27 mouse cellular contexts compared by ENCODE assay signal in the genomic region with DNA sequence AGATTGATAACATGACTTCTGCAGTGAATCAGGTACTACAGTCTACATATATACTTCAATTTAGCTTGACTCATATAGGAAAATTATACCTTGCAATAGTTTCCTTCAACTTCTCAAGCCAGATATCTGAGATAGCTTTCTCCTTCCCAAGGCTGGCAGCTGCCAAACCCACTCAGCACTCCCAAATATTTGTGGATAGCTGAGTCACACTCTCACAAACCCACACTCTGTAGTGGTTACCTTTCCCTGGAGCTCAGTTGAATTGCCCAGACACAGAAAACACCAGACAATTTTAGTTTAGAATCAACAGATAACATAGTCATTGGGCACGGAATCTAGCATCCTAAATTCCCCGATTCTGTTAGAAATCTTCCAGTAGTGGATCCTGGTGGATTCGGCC.
DNase-seq lines count a peak whose midpoint lies in the region; ATAC-seq and TF ChIP-seq lines count a peak whose summit lies in the region.
"Had no signal": no experiment of that assay in that cellular context is flagged by ENCODE, and none has a peak within 500 bp of the region (broad histone marks: within the 10 kb centered on the region; RNA-seq: fewer than 3 reads in every experiment).

No protein-coding gene starts in this region.

- no peaks in the 10 kb centered on the region for H3K4me1 ChIP-seq in midbrain, embryonic 13.5 days (replicated peaks)
- H3K4me1 ChIP-seq: embryonic facial prominence, embryonic 13.5 days; embryonic facial prominence, embryonic 15.5 days; forebrain, embryonic 10.5 days; forebrain, embryonic 12.5 days had no signal

- no peak overlapping the region for H3K27ac ChIP-seq in midbrain, embryonic 13.5 days
- H3K27ac ChIP-seq: embryonic facial prominence, embryonic 13.5 days; embryonic facial prominence, embryonic 15.5 days; forebrain, embryonic 10.5 days; forebrain, embryonic 12.5 days had no signal

- no peaks in the 10 kb centered on the region for H3K9me3 ChIP-seq in midbrain, embryonic 13.5 days
- H3K9me3 ChIP-seq: embryonic facial prominence, embryonic 13.5 days; embryonic facial prominence, embryonic 15.5 days; forebrain, embryonic 10.5 days; forebrain, embryonic 12.5 days; G1E had no signal

- H3K79me2 ChIP-seq in myocyte (ENCODE audit: control insufficient read depth, insufficient read depth), result no peaks in the 10 kb centered on the region

- ATAC-seq in midbrain, embryonic 13.5 days, result no peak
- ATAC-seq: CD4-positive, CD25-positive, alpha-beta regulatory T cell, adult 4 months; forebrain, embryonic 14.5 days; forebrain, embryonic 16.5 days had no signal

- 92% methylated on average over 3 of the region's 3 CpGs for WGBS in midbrain, embryonic 13.5 days

- H3ac ChIP-seq in myocyte (ENCODE audit: control insufficient read depth, insufficient read length), result no peak overlapping the region

- H3K9ac ChIP-seq in midbrain, embryonic 13.5 days (replicated peaks), result no peak overlapping the region
- H3K9ac ChIP-seq: embryonic facial prominence, embryonic 13.5 days; embryonic facial prominence, embryonic 15.5 days; forebrain, embryonic 12.5 days had no signal

- DNase-seq in 3134 (ENCODE audit: extremely low read depth, insufficient read length, low spot score) (peak; percentile 66), 3T3-L1 (ENCODE audit: low read depth, low spot score) (peak; percentile 3)
- peak; percentile 68 for DNase-seq in Muller cell, postnatal 12 days (ENCODE audit: inconsistent ontology term)
- DNase-seq in layer of hippocampus, adult 8-10 months (ENCODE audit: low spot score in 2 of 2), result no peak
- DNase-seq in cerebellum, postnatal 14 days, result no peak
- DNase-seq in urinary bladder, postnatal 25 days (ENCODE audit: low spot score), result no peak
- DNase-seq: adrenal gland, adult 2 months; adrenal gland, postnatal 10 days; adrenal gland, postnatal 25 days; cerebellum, adult 11 months; cerebellum, adult 18-20 months; cerebellum, adult 8-10 months; cerebellum, adult 9-11 months; cerebellum, postnatal 25 days; embryo, embryonic 11 days had no signal

- H3K4me3 ChIP-seq in myocyte, result no peak overlapping the region
- H3K4me3 ChIP-seq in midbrain, embryonic 13.5 days (replicated peaks), result no peak overlapping the region
- H3K4me3 ChIP-seq: embryonic facial prominence, embryonic 13.5 days; embryonic facial prominence, embryonic 15.5 days; erythroblast, embryonic 14.5 days; forebrain, embryonic 10.5 days; forebrain, embryonic 12.5 days had no signal

- H3K36me3 ChIP-seq in myocyte (ENCODE audit: control insufficient read depth, insufficient read depth), result no peaks in the 10 kb centered on the region
- no peaks in the 10 kb centered on the region for H3K36me3 ChIP-seq in midbrain, embryonic 13.5 days
- H3K36me3 ChIP-seq: embryonic facial prominence, embryonic 13.5 days; embryonic facial prominence, embryonic 15.5 days; forebrain, embryonic 10.5 days; forebrain, embryonic 12.5 days; G1E had no signal

- TF ChIP-seq POLR2A in myocyte (IDR thresholded peaks at IDR 0.05; ENCODE audit: insufficient read length, low read depth), result no peak

- no peaks in the 10 kb centered on the region for H3K27me3 ChIP-seq in myocyte (ENCODE audit: control insufficient read depth, insufficient read depth, insufficient read length)
- H3K27me3 ChIP-seq in midbrain, embryonic 13.5 days, result no peaks in the 10 kb centered on the region
- H3K27me3 ChIP-seq: CH12.LX; embryonic facial prominence, embryonic 13.5 days; embryonic facial prominence, embryonic 15.5 days; forebrain, embryonic 12.5 days had no signal

- peak overlapping the region; percentile 57 for H3K4me2 ChIP-seq in myocyte (ENCODE audit: low read depth)
- no peak overlapping the region for H3K4me2 ChIP-seq in midbrain, embryonic 13.5 days (replicated peaks)
- H3K4me2 ChIP-seq: embryonic facial prominence, embryonic 13.5 days; embryonic facial prominence, embryonic 15.5 days; forebrain, embryonic 12.5 days had no signal

TF ChIP-seq in myocyte, 11 proteins besides CTCF, POLR2A, EP300 and RAD21:
- TF ChIP-seq CEBPB (IDR thresholded peaks at IDR 0.05; ENCODE audit: insufficient read depth, poor library complexity, severe bottlenecking) (no peak), MYOG (IDR thresholded peaks at IDR 0.05; ENCODE audit: control insufficient read depth in 1 of 3, insufficient read depth in 1 of 3, insufficient read length in 2 of 3, low read depth in 2 of 3) (peak in 2 of 3 experiments; percentile 36 to 39), MYOD1 (IDR thresholded peaks at IDR 0.05; ENCODE audit: control insufficient read depth in 1 of 3, insufficient read length in 2 of 3, low read depth in 2 of 3) (peak; percentile 10 to 67 (median 64))
TF ChIP-seq in myocyte: peak in this region for 2.

Comparison
In these comparisons a context has a peak if more than half of its experiments do, and no peak if none do; other contexts are left out.
1. DNase-seq: peak in 3134 (single experiment), 3T3-L1 (single experiment) and Muller cell, postnatal 12 days (single experiment); none in layer of hippocampus, adult 8-10 months (0 of 2), cerebellum, postnatal 14 days (0 of 2) and urinary bladder, postnatal 25 days (single experiment).